Mouse (Mus musculus): ENCODE measurements at regions not wholly inside any gene's neighbourhood (a gene's known extent, or its start where the extent isn't known, plus 50 kb on each side); places are given as distances from the start of the nearest gene placed in this dataset.
A peak's percentile ranks its signal among the peaks of the same experiment; 100 is the strongest.

DNA sequence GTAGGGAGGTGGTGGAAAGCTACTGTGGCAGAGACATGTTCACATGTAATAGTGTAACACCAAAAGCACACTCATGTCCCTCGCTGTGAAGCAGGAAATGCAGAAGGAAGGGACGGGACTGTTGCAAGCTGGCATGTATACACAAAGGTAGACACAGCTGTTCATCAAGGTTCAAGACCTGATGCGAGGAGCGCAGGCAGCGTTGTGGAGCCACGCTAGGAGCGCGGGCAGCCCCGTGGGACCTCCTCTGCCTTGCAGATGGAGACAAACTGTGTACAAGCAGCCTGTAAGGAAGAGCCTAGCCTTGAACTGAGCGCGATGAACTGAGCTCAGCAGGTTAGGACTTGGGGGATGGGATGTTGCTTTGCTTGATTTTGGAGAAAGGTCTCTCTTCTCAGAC, 96.2 kb downstream of the Ets2 start:
- H3K27me3 ChIP-seq (ENCODE audit: control insufficient read depth, insufficient read depth, low read length, poor library complexity, severe bottlenecking) = no peaks in the 10 kb centered on the region
- DNase-seq (ENCODE audit: low read depth, low spot score) = no peak
- H3K36me3 ChIP-seq (ENCODE audit: control insufficient read depth, insufficient read depth, low read length, poor library complexity, severe bottlenecking) = no peaks in the 10 kb centered on the region

DNA sequence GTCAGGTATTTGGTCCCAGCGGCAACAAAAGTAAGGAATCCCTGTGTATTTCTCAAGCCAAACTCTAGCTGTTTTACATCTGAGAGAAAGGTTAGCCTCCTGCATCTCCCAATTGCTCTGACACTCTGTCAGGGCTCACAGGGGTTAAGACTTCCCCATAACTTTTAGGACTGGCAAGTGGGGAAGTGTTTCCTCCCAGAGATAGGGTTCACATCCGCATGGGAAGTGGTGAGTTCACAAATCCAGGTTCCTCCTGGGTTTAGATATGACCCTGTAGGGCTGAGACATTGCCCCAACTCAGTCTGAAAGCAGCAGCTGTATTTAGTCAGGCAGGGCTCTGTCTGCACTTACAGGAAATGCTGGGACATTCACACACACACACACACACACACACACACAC, 95.3 kb downstream of the Ets2 start:
- DNase-seq (ENCODE audit: low read depth, low spot score) = no peak
- H3K27me3 ChIP-seq (ENCODE audit: control insufficient read depth, insufficient read depth, low read length, poor library complexity, severe bottlenecking) = no peaks in the 10 kb centered on the region

DNA sequence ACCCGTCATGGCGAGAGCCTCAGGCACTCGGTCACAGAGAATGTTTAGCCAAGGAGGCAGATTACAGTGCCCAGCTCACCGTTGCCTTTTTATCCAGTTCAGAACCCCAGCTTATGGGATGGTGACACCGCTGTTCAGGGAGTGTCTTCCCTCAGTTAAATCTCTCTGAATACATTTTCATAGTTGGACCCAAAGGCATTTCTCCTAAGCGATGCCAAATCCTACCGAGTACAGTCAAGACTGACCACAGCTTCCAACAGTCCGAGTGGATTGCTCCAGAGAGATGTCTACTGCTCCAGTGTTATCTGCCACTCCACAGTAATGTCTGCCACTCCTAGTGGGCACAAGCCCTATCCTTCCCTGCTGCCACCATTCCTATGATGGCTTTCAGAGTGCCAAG, 93.0 kb downstream of the Ets2 start:
- Histone ChIP-seq H3K27me3 (ENCODE audit: control insufficient read depth, insufficient read depth, low read length, poor library complexity, severe bottlenecking) (no peaks in the 10 kb centered on the region), H3K36me3 (ENCODE audit: control insufficient read depth, insufficient read depth, low read length, poor library complexity, severe bottlenecking) (no peaks in the 10 kb centered on the region)
- no peak for DNase-seq (ENCODE audit: low read depth, low spot score)

More for the DNA sequence above, 95.3 kb downstream of the Ets2 start:
- H3K36me3 ChIP-seq (ENCODE audit: control insufficient read depth, insufficient read depth, low read length, poor library complexity, severe bottlenecking) = no peaks in the 10 kb centered on the region

DNA sequence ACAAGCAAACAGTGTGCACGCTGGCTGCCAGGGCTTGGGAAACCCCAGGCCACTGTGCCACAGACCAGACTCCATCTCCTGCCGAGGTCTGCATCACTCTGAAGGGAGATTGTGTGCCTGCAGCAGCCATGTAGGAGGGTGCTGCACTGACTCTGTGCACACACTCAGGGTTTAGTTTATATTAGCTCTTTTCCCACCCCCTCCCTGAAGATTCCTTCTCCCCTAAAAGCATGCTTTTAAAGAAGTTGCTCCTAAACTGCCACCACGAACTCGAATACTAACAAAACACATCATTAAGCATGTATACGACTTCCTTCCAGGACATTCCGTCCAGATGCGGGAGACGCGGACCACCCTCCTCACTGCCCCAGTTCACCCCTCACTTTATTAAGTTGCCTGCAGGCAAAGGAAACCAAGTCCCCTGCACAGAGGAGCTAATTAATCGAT, 92.4 kb downstream of the Ets2 start:
- no peaks in the 10 kb centered on the region for H3K36me3 ChIP-seq (ENCODE audit: control insufficient read depth, insufficient read depth, low read length, poor library complexity, severe bottlenecking)
- no peak for DNase-seq (ENCODE audit: low read depth, low spot score)
- no peaks in the 10 kb centered on the region for H3K27me3 ChIP-seq (ENCODE audit: control insufficient read depth, insufficient read depth, low read length, poor library complexity, severe bottlenecking)

DNA sequence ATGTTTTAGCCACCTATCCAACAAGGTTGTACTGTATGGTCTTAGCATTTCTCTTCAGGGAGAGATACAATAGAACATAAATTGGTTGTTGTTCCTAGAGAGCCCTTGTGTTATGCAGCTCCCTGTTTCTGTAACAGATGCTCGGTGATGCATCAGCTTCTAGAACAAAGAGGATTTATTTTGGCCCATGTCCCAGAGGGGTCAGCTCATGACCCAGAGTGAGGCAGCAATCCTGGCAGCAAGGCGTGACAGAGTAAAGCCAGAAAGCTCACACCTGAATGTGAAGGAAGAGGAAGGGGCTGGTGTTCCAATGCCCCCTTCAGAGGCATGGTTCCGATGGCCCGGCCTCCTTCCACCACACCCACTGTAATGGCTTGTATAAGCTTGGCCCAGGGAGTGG, 88.8 kb downstream of the Ets2 start:
- Histone ChIP-seq H3K27me3 (ENCODE audit: control insufficient read depth, insufficient read depth, low read length, poor library complexity, severe bottlenecking) (no peaks in the 10 kb centered on the region; the same call in 1 of the 2 replicates), H3K36me3 (ENCODE audit: control insufficient read depth, insufficient read depth, low read length, poor library complexity, severe bottlenecking) (no peaks in the 10 kb centered on the region)
- DNase-seq (ENCODE audit: low read depth, low spot score) = no peak

DNA sequence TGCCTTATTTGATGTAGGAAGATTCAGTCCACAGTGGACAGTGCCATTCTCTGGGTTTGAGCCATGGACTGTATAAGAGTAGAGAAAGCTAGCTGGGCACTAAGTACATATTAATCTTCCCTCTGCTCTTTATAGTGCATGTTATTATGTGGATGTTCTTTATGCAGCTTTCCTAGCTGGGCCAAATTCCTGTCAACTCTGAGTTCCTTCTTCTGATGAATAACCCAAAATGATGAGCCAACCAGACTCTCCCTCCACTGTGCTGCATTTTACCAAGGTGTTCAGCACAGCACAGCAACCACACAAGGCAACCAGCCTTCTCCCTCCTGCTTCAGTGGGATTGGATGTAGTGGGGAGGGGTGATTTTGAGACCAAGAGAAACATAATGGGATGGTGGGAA, 87.7 kb downstream of the Ets2 start:
- H3K36me3 ChIP-seq (ENCODE audit: control insufficient read depth, insufficient read depth, low read length, poor library complexity, severe bottlenecking) = no peaks in the 10 kb centered on the region
- no peak for DNase-seq (ENCODE audit: low read depth, low spot score)

DNA sequence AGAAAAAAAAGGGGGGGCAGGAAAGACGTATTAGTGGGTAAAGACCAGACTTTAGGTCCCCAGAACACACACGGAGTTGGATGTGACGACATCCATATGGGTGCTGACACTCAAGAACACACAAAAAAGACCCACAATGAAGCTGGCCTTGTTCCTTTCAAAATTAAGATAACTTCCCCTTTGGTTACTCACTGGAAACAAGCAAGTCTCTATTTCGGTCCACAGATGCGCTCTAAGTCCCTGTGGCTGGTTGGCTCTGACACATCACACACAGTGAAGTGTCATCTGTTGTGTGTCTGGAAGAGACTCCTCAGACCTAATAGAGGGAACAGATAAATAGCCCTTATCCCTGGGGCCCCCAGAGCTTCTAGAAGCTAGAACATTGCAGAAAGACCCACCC, 79.8 kb downstream of the Ets2 start:
- peak; percentile 80 for DNase-seq (ENCODE audit: low read depth, low spot score)

More for the DNA sequence above, 87.7 kb downstream of the Ets2 start:
- no peaks in the 10 kb centered on the region; the same call in 1 of the 2 replicates for H3K27me3 ChIP-seq (ENCODE audit: control insufficient read depth, insufficient read depth, low read length, poor library complexity, severe bottlenecking)

DNA sequence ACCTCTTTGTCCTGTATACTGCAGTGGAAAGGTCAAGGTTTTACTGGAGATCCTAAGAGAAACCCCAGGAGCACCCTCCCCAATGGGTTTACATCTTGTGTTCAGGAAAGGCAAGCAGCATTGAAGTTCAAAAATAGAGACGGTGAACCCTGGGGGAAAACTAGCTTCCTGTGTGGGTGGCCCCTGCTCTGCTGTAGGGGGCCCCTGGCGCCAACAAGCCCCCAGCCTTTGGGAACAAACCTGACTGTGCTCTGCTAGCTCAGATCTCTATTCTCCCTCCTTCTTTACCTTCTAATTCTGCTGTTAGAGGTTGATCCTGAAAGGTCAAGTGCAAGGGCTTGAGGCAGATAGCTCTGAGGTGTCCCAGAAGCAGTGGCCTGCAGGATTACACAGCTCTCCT, 78.6 kb downstream of the Ets2 start:
- no peaks in the 10 kb centered on the region for H3K36me3 ChIP-seq (ENCODE audit: control insufficient read depth, insufficient read depth, low read length, poor library complexity, severe bottlenecking)
- H3K27me3 ChIP-seq (ENCODE audit: control insufficient read depth, insufficient read depth, low read length, poor library complexity, severe bottlenecking) = no peaks in the 10 kb centered on the region
- DNase-seq (ENCODE audit: low read depth, low spot score) = no peak

More for the DNA sequence above, 79.8 kb downstream of the Ets2 start:
- H3K36me3 ChIP-seq (ENCODE audit: control insufficient read depth, insufficient read depth, low read length, poor library complexity, severe bottlenecking) = no peaks in the 10 kb centered on the region
- H3K27me3 ChIP-seq (ENCODE audit: control insufficient read depth, insufficient read depth, low read length, poor library complexity, severe bottlenecking) = no peaks in the 10 kb centered on the region

DNA sequence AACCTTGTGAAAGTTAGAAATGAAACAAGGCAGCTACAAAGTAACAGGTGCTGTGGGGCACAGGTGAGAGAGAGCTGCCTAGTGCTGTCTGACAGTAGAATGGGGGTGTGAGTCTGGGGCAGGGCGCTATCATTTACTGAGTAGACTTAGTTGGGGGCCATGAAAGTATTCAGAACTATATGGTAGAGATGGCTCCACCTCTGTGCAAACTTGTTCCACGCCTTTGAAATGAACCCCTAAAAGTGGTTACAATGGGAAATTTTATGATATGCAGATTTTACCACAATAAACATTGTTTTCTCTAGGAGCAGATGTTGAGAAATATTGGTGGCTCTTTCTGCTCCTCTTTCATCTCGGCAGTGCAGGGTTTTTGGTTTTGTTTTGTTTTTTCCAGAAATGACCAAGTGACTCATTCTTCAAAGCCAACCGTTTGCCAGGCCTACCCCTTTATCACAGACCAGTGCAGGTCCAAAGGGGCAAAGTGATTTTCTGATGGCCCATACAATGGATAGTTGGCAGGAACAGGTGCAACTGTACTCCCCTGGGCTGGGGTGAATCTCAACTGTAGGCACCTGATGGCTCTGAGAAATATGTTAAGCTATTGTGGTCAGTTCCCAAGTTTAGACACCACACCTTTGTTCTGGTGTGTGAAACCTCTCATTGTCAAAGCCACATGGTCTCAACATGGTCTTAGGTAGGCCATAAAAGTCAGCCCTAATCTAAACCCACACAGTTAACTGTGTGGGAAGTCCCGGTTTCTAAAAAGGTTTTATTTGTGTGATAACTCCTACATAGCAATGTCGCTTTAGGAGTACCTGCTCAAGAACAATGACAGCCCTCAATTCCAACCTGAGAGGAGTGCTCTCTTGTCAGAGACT, 77.2 kb downstream of the Ets2 start:
- H3K36me3 ChIP-seq (ENCODE audit: control insufficient read depth, insufficient read depth, low read length, poor library complexity, severe bottlenecking) = no peaks in the 10 kb centered on the region
- H3K27me3 ChIP-seq (ENCODE audit: control insufficient read depth, insufficient read depth, low read length, poor library complexity, severe bottlenecking) = no peaks in the 10 kb centered on the region
- DNase-seq (ENCODE audit: low read depth, low spot score) = no peak

DNA sequence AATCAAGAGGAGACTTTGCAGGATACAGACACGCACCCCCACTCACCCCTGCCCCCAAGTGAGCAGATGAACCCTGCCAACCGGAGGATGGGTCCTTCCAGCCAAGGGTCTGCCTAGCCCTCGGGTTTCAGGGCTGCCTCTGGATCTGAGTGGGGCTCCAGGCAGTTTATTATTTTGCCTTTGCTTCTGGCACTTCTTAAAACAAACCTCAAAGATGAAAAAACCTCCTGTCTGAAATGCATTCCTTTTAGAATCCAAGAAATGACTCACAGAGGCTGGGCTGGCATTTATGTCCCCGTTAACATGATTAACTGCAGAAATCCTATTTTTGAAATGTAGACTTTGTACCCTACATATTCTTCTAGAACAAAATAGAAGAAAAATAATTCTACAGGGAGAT, 76.3 kb downstream of the Ets2 start:
- DNase-seq (ENCODE audit: low read depth, low spot score) = no peak
- no peaks in the 10 kb centered on the region for H3K27me3 ChIP-seq (ENCODE audit: control insufficient read depth, insufficient read depth, low read length, poor library complexity, severe bottlenecking)
- H3K36me3 ChIP-seq (ENCODE audit: control insufficient read depth, insufficient read depth, low read length, poor library complexity, severe bottlenecking) = no peaks in the 10 kb centered on the region

DNA sequence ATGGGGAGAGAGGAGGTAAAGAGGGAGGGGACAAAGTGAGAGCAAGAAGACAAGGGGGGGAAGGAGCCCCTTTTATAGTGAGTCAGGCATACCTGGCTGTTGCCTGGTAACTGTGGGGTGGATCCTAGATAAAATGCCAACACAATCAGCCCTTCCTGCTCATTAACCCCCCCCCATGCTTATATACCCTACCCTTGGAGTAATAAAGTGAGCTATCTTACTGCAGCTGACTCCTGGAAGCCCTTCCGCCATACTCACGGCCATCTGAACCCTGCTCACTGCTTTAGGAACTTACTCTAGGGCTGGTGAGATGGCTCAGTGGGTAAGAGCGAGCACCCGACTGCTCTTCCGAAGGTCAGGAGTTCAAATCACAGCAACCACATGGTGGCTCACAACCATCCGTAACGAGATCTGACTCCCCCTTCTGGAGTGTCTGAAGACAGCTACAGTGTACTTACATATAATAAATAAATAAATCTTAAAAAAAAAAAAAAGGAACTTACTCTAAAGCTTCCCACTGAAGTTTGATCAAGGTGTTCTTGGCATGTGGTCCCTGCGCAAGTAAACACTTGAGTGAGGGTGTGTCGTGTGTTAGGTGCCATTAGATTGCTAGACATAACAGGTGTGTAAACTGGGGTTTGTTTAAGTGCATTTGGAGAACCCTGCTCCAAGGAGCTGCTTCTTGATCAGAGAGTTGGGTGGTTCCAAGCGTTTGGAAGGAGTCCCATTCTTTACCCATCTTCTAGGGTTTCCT, 74.9 kb downstream of the Ets2 start:
- no peak for DNase-seq (ENCODE audit: low read depth, low spot score)
- H3K36me3 ChIP-seq (ENCODE audit: control insufficient read depth, insufficient read depth, low read length, poor library complexity, severe bottlenecking) = no peaks in the 10 kb centered on the region
- H3K27me3 ChIP-seq (ENCODE audit: control insufficient read depth, insufficient read depth, low read length, poor library complexity, severe bottlenecking) = no peaks in the 10 kb centered on the region

DNA sequence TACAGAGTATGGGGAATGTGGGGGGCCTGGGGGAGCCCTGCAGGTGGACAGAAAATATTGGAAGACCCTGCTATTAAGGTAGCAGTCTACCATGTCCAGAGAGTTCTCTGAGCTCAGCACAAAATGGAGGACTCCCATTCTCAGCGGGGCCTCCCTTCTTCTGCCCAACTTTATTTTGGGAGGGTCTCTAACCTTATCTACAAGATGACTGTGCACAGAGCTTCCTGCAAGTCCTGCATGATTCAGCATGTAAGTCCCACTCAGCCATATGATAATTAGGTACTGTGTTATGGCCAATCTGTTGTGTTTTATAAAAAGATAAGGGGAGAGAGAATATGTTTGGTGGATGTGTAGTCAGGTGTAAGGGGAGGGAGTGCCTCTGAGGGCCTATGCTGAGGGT, 74.1 kb downstream of the Ets2 start:
- Histone ChIP-seq H3K36me3 (ENCODE audit: control insufficient read depth, insufficient read depth, low read length, poor library complexity, severe bottlenecking) (no peaks in the 10 kb centered on the region), H3K27me3 (ENCODE audit: control insufficient read depth, insufficient read depth, low read length, poor library complexity, severe bottlenecking) (no peaks in the 10 kb centered on the region)
- no peak for DNase-seq (ENCODE audit: low read depth, low spot score)

DNA sequence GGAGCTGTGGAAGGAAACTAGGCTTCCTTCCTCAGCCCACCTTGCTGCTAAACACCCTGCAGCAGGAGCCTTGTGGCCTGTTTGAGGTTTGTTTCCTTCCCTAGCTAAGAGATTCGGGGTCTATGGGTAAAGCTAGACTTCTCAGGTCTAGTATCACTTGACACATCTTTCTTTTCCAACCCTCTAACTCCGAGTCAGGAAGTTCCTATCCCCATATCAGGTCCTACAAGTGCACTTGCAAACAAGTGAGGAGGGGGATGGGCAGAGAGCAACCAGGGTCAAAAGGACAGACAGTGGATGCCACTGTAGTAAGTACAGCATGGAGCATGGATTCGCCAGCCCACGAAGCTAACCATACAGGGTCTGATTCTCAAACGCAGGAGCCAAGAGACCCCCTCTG, 73.5 kb downstream of the Ets2 start:
- Histone ChIP-seq H3K36me3 (ENCODE audit: control insufficient read depth, insufficient read depth, low read length, poor library complexity, severe bottlenecking) (no peaks in the 10 kb centered on the region), H3K27me3 (ENCODE audit: control insufficient read depth, insufficient read depth, low read length, poor library complexity, severe bottlenecking) (no peaks in the 10 kb centered on the region)
- DNase-seq (ENCODE audit: low read depth, low spot score) = no peak

DNA sequence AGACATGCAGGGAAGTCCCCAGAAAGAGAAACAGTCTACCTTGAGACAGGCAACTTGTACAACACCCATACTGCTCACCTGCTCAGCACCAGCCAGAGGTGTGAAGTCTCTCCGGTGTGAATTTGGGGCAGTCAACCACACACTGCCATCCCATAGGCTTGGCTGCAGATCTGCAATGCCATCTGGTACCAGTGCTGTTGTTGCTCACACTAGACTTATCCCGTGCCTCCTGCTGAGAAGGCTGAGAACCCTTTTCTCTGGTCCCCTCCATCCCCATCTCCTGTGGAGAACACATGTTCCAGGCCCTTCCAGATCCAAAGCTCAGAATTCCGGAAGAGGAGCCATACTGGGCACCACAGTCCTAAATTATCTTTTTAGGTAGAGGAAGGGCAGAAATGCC, 71.3 kb downstream of the Ets2 start:
- no peak for DNase-seq (ENCODE audit: low read depth, low spot score)
- Histone ChIP-seq H3K27me3 (ENCODE audit: control insufficient read depth, insufficient read depth, low read length, poor library complexity, severe bottlenecking) (no peaks in the 10 kb centered on the region), H3K36me3 (ENCODE audit: control insufficient read depth, insufficient read depth, low read length, poor library complexity, severe bottlenecking) (no peaks in the 10 kb centered on the region)

All from splenic B cell, adult 2 months (primary cell).